Mouse (Mus musculus) left cerebral cortex, postnatal 14 days (tissue): Measurements from ENCODE around the gene Cdc5l. TPM values are rescaled to one million over a fixed set of nuclear protein-coding genes. Genes with fewer than 3 reads are reported as not detected.
A peak's percentile ranks its signal among the peaks of the same experiment; 100 is the strongest.

Source experiments
- DNase-seq, 2 experiments: peaks; one replicate each; pipeline ENCODE4 v3.0.0; 2021 to 2022; ENCODE audit warnings: low spot score in 2 of 2, mixed read lengths in 1 of 2
- intact Hi-C: fragments of 180-260 bp; cut with DNase I; formaldehyde crosslinking; loops from one replicate; pipeline ENCODE4 v1.15.1; 2025
- total RNA-seq, 2 experiments: library from RNA; stranded (reverse); gene quantifications; 2 replicates each; pipeline ENCODE4 v1.2.3; 2021

Gene Cdc5l
- total RNA-seq, 2 experiments from 2014 or later: 49.5 to 49.7 TPM

DNA sequence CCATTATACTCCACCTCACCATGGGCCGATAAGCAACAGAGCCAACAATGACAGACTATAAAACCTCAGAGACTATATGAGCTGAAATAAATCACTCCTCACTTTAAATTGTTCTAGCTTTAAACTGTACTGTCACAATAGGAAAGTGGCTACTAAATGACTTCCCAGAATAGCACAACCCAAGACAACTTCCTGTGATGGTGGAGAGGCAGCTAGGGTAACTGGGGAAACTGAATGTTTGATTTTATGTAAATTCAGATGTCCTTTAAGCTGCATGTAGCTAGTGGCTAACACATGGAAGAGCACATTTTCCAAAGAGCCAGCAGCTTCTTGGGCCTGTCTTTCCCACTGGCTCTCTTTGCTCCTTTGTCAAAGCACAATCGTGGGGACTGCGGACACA, 50.2 kb downstream of the Cdc5l start:
- intact Hi-C loops: no loop called here
- no peak for DNase-seq

DNA sequence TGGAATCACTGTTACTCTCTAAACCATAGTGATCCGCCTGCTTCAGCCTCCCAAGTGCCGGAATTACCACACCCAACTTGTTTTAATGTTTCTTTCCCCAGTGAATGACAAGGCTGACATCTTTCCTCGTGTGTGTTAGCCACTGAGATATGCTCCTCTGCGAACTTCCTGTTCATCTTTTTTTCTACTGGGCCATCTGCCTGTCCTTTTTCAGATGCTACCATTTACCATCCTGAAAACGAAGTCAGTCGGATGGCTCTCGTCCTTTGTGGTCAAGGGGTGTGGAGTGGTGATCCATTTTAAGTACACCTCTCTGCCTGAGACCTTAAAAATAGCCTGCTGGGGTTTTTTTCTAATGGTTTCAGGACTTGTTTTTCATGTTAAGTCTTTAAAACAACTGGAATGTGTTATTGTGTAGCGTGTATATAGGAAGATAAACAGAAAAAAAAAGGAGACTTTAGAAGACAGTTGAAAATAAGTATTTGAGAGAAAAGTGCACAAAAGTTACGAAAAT, 54.2 kb downstream of the Cdc5l start:
- intact Hi-C loops: no loop called here
- DNase-seq: no peak

GRCm38 (mm10) chr17:45377323-45377722, 56.2 kb downstream of the Cdc5l start:
- no peak for DNase-seq
- intact Hi-C loops: no loop called here

GRCm38 (mm10) chr17:45373987-45374608, 59.4 kb downstream of the Cdc5l start:
- DNase-seq: peak; percentile 77 to 86
- intact Hi-C loops: loop anchor here (1.0 to 5.0 kb wide), 4 partner anchors 122 to 1113 kb away; no protein-coding TSS in a partner anchor

DNA sequence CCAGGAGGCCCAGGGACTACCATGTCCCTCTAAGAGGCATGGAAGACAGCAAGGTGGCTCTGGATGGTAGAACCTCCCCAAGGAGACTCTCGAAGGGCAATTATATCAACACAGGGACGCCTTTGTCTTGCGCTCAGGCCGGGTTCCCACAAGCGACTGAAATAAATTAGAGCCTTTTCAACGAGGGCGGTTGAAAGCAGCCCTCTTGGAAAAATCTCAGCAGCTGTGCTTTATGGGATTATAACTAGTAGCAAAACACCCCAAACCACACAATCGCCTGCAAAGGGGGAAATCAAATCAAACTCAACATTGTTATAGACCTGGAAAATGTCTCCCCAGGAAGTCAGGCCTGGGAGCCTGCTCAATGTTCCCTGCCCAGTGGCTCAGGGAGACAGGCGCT, 62.5 kb downstream of the Cdc5l start:
- intact Hi-C loops: loop anchor here (5.0 kb wide), 3 partner anchors 119 to 914 kb away; no protein-coding TSS in a partner anchor
- no peak for DNase-seq

GRCm38 (mm10) chr17:45370535-45370934, 63.0 kb downstream of the Cdc5l start:
- DNase-seq: no peak
- intact Hi-C loops: loop anchor here (5.0 kb wide), 3 partner anchors 118 to 913 kb away; no protein-coding TSS in a partner anchor

GRCm38 (mm10) chr17:45364871-45365270, 68.7 kb downstream of the Cdc5l start:
- intact Hi-C loops: no loop called here
- DNase-seq: no peak

GRCm38 (mm10) chr17:45360950-45361349, 72.6 kb downstream of the Cdc5l start:
- no peak for DNase-seq
- intact Hi-C loops: no loop called here

- intact Hi-C loops: no loop called here
- DNase-seq: peak in 1 of 2 experiments; percentile 20
Observed at GRCm38 (mm10) chr17:45359443-45359842, 74.1 kb downstream of the Cdc5l start.

- intact Hi-C loops: no loop called here
- no peak for DNase-seq
Observed at GRCm38 (mm10) chr17:45356431-45356830, 77.1 kb downstream of the Cdc5l start.

DNA sequence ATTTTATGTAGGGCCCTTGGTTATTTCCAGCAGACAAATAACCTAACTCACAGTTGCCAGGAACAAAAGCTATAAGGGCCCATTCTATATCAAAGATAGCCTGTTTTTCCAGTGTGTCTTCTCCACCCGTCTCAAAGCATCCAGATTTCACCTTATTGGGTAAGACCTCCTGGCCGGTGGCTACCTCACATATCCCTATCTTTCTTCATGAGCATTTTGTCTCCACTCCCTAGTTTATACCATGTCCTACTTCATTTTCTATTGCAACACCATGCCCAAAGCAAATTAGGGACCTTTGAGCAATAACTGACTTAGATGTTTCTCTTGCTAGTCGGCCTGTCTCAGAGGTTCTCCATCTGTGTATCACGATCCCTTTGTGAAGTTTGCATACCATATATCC, 85.6 kb downstream of the Cdc5l start:
- intact Hi-C loops: no loop called here
- no peak for DNase-seq

Other genes with a start within 250 kb of the Cdc5l start
- gene Spats1, start 41.7 kb upstream of the Cdc5l start, total RNA-seq: 1 to 10 TPM; 4.9 to 6.0 TPM
- 10 to 100 TPM; 23.0 to 24.4 TPM for gene Aars2, start 73.1 kb upstream of the Cdc5l start, total RNA-seq
- gene Tcte1, start 89.7 kb upstream of the Cdc5l start, total RNA-seq: 1 to 10 TPM in 1 of 2 experiments, under 1 TPM in 1; 0.68 to 1.1 TPM
- gene Tmem151b, start 115.9 kb upstream of the Cdc5l start, total RNA-seq: 100 to 1,000 TPM; 114 to 120 TPM
- gene Nfkbie, start 122.0 kb upstream of the Cdc5l start, total RNA-seq: 1 to 10 TPM; 1.8 to 2.0 TPM
- gene Slc35b2, start 130.1 kb upstream of the Cdc5l start, total RNA-seq: 10 to 100 TPM; 41.6 to 46.1 TPM
- gene Hsp90ab1, start 139.5 kb upstream of the Cdc5l start, total RNA-seq: 1,000 to 10,000 TPM; 1,454 to 1,586 TPM
- 10 to 100 TPM; 21.0 to 24.4 TPM for gene Slc29a1, start 165.9 kb upstream of the Cdc5l start, total RNA-seq
- not detected for gene Mymx, start 168.4 kb upstream of the Cdc5l start, total RNA-seq
- 1 to 10 TPM in 1 of 2 experiments, under 1 TPM in 1; 0.13 to 1.6 TPM for gene Capn11, start 225.6 kb upstream of the Cdc5l start, total RNA-seq